Mouse (Mus musculus) limb, embryonic 10.5 days (tissue): ENCODE data around the gene Morn1. TPM values are rescaled to one million over a fixed set of nuclear protein-coding genes. Genes with fewer than 3 reads are reported as not detected.

Source experiments
- DNase-seq: peaks from one replicate; pipeline ENCODE4 v3.0.0-alpha.2; 2017; ENCODE audit warnings: low spot score
- H3K27ac ChIP-seq: fragments of 300-500 bp; sonication (generic); 2 replicates; pipeline ENCODE4 v1.5.1; 2016; ENCODE audit warnings: mild to moderate bottlenecking
- H3K27me3 ChIP-seq: fragments of 300-500 bp; sonication (generic); 2 replicates; pipeline ENCODE4 v1.6.1; 2016; ENCODE audit warnings: low read depth, mild to moderate bottlenecking; ENCODE audit not compliant: poor library complexity, severe bottlenecking
- H3K36me3 ChIP-seq: fragments of 300-500 bp; sonication (generic); 2 replicates; pipeline ENCODE4 v1.6.1; 2016; ENCODE audit warnings: mild to moderate bottlenecking, moderate library complexity
- H3K4me1 ChIP-seq: fragments of 300-500 bp; sonication (generic); 2 replicates; pipeline ENCODE4 v1.6.1; 2016
- H3K4me3 ChIP-seq: fragments of 300-500 bp; sonication (generic); 2 replicates; pipeline ENCODE4 v1.5.1; 2016; ENCODE audit warnings: mild to moderate bottlenecking, moderate library complexity
- H3K9me3 ChIP-seq: fragments of 300-500 bp; sonication (generic); replicated peaks from 2 replicates; pipeline ENCODE4 v1.6.1; 2016; ENCODE audit warnings: mild to moderate bottlenecking
- WGBS: fragments of 180-500 bp; shearing (Covaris S2); methylation state at CpG from one replicate; pipeline ENCODE4 v1.1.7; 2016; 5-methylcytosine and 5-hydroxymethylcytosine counted together
- polyA plus RNA-seq: library from polyadenylated mRNA; unstranded; fragments of >200 nt; fragmentation: Nextera tagmentation; extraction: Ambion mirVana; gene quantifications from 2 replicates; pipeline ENCODE4 v1.2.1, GENCODE M21; 2016

Morn1 gene
- polyA plus RNA-seq, 1 experiment from 2014 or later = 6.5 TPM

- Histone ChIP-seq H3K9me3 (no peaks in the 10 kb centered on the region), H3K4me3 (peak overlapping the region; percentile 59), H3K27ac (peak overlapping the region; percentile 90), H3K36me3 (peaks cover 26% of the 10 kb centered on the region), H3K27me3 (peaks cover 28% of the 10 kb centered on the region), H3K4me1 (peaks cover 61% of the 10 kb centered on the region)
- DNase-seq = peak; percentile 86
- WGBS = 6% methylated on average over 73 of the region's 73 CpGs
Measured at GRCm38 (mm10) chr4:155150276-155151113, 64.1 kb downstream of the Morn1 start.

GRCm38 (mm10) chr4:155151221-155151788 lies 64.9 kb downstream of the Morn1 start:
- peak overlapping the region; percentile 90 for H3K27ac ChIP-seq
- peaks cover 53% of the 10 kb centered on the region for H3K4me1 ChIP-seq
- H3K36me3 ChIP-seq = peaks cover 35% of the 10 kb centered on the region
- H3K27me3 ChIP-seq = peaks cover 28% of the 10 kb centered on the region
- WGBS = 54% methylated on average over 12 of the region's 12 CpGs
- peak overlapping the region; percentile 59 for H3K4me3 ChIP-seq
- no peaks in the 10 kb centered on the region for H3K9me3 ChIP-seq
- DNase-seq = no peak

GRCm38 (mm10) chr4:155151845-155152244 lies 65.5 kb downstream of the Morn1 start:
- peaks cover 50% of the 10 kb centered on the region for H3K4me1 ChIP-seq
- 65% methylated on average over 4 of the region's 4 CpGs for WGBS

GRCm38 (mm10) chr4:155152476-155152875 lies 66.1 kb downstream of the Morn1 start:
- peaks cover 46% of the 10 kb centered on the region for H3K36me3 ChIP-seq
- no peak overlapping the region for H3K4me3 ChIP-seq
- DNase-seq = no peak
- peaks cover 55% of the 10 kb centered on the region for H3K4me1 ChIP-seq
- H3K27ac ChIP-seq = 0 out of 2 replicates have a peak overlapping the region, but pooled peaks have one; percentile 14
- H3K9me3 ChIP-seq = no peaks in the 10 kb centered on the region
- H3K27me3 ChIP-seq = peaks cover 28% of the 10 kb centered on the region
- WGBS = 96% methylated on average over 6 of the region's 6 CpGs

More at GRCm38 (mm10) chr4:155151845-155152244, 65.5 kb downstream of the Morn1 start:
- H3K4me3 ChIP-seq = no peak overlapping the region
- H3K36me3 ChIP-seq = peaks cover 40% of the 10 kb centered on the region
- DNase-seq = no peak
- H3K27me3 ChIP-seq = peaks cover 28% of the 10 kb centered on the region
- no peaks in the 10 kb centered on the region for H3K9me3 ChIP-seq
- peak overlapping the region; percentile 14; the same call in 1 of the 2 replicates for H3K27ac ChIP-seq

GRCm38 (mm10) chr4:155153389-155154072 lies 67.2 kb downstream of the Morn1 start:
- no peak for DNase-seq
- peaks cover 57% of the 10 kb centered on the region for H3K36me3 ChIP-seq
- no peak overlapping the region for H3K27ac ChIP-seq
- no peaks in the 10 kb centered on the region for H3K9me3 ChIP-seq
- no peak overlapping the region for H3K4me3 ChIP-seq
- H3K4me1 ChIP-seq = peaks cover 60% of the 10 kb centered on the region
- H3K27me3 ChIP-seq = peaks cover 28% of the 10 kb centered on the region
- WGBS = 85% methylated on average over 3 of the region's 3 CpGs

GRCm38 (mm10) chr4:155154986-155155385 lies 68.6 kb downstream of the Morn1 start:
- Histone ChIP-seq H3K27me3 (peaks cover 18% of the 10 kb centered on the region), H3K27ac (peak overlapping the region; percentile 43; the same call in 1 of the 2 replicates), H3K4me3 (no peak overlapping the region), H3K9me3 (no peaks in the 10 kb centered on the region), H3K4me1 (peaks cover 57% of the 10 kb centered on the region), H3K36me3 (peaks cover 71% of the 10 kb centered on the region)
- no peak for DNase-seq
- 67% methylated on average over 11 of the region's 11 CpGs for WGBS

- Histone ChIP-seq H3K9me3 (no peaks in the 10 kb centered on the region), H3K27ac (no peak overlapping the region), H3K27me3 (peaks cover 8% of the 10 kb centered on the region), H3K4me1 (peaks cover 56% of the 10 kb centered on the region), H3K4me3 (no peak overlapping the region), H3K36me3 (peaks cover 72% of the 10 kb centered on the region)
- 95% methylated on average over 17 of the region's 17 CpGs for WGBS
- no peak for DNase-seq
Measured at GRCm38 (mm10) chr4:155156734-155157133, 70.4 kb downstream of the Morn1 start.

- peaks cover 61% of the 10 kb centered on the region for H3K4me1 ChIP-seq
- no peak overlapping the region for H3K27ac ChIP-seq
- H3K9me3 ChIP-seq = no peaks in the 10 kb centered on the region
- H3K36me3 ChIP-seq = peaks cover 63% of the 10 kb centered on the region
- H3K4me3 ChIP-seq = no peak overlapping the region
- WGBS = 89% methylated on average over 27 of the region's 27 CpGs
- H3K27me3 ChIP-seq = no peaks in the 10 kb centered on the region
- DNase-seq = no peak
Measured at GRCm38 (mm10) chr4:155157871-155158542, 71.6 kb downstream of the Morn1 start.

- Histone ChIP-seq H3K27me3 (no peaks in the 10 kb centered on the region), H3K27ac (no peak overlapping the region), H3K36me3 (peaks cover 59% of the 10 kb centered on the region), H3K4me1 (peaks cover 67% of the 10 kb centered on the region), H3K9me3 (no peaks in the 10 kb centered on the region), H3K4me3 (no peak overlapping the region)
- no peak for DNase-seq
- WGBS = 63% methylated on average over 8 of the region's 8 CpGs
Measured at GRCm38 (mm10) chr4:155158543-155158917, 72.2 kb downstream of the Morn1 start.

GRCm38 (mm10) chr4:155162433-155163319 lies 76.3 kb downstream of the Morn1 start:
- peaks cover 32% of the 10 kb centered on the region for H3K36me3 ChIP-seq
- H3K4me3 ChIP-seq = no peak overlapping the region
- H3K9me3 ChIP-seq = no peaks in the 10 kb centered on the region; the same call in 1 of the 2 replicates
- WGBS = 68% methylated on average over 7 of the region's 7 CpGs
- no peaks in the 10 kb centered on the region for H3K27me3 ChIP-seq
- H3K4me1 ChIP-seq = peaks cover 79% of the 10 kb centered on the region
- H3K27ac ChIP-seq = peak overlapping the region; percentile 34
- DNase-seq = no peak

- Histone ChIP-seq H3K4me3 (no peak overlapping the region), H3K4me1 (peaks cover 76% of the 10 kb centered on the region), H3K27me3 (no peaks in the 10 kb centered on the region), H3K36me3 (peaks cover 26% of the 10 kb centered on the region), H3K9me3 (no peaks in the 10 kb centered on the region; the same call in 1 of the 2 replicates), H3K27ac (peak overlapping the region; percentile 42)
- WGBS = 65% methylated on average over 4 of the region's 4 CpGs
- no peak for DNase-seq
Measured at GRCm38 (mm10) chr4:155163320-155163651, 76.9 kb downstream of the Morn1 start.

GRCm38 (mm10) chr4:155163685-155164084 lies 77.3 kb downstream of the Morn1 start:
- Histone ChIP-seq H3K27me3 (no peaks in the 10 kb centered on the region), H3K9me3 (no peaks in the 10 kb centered on the region; the same call in 1 of the 2 replicates), H3K4me1 (peaks cover 75% of the 10 kb centered on the region), H3K27ac (peak overlapping the region; percentile 42; the same call in 1 of the 2 replicates), H3K4me3 (no peak overlapping the region), H3K36me3 (peaks cover 22% of the 10 kb centered on the region)
- 70% methylated on average over 8 of the region's 8 CpGs for WGBS
- DNase-seq = no peak
